Mouse (Mus musculus): ENCODE measurements around the gene Efcab7. TPM values are rescaled to one million over a fixed set of nuclear protein-coding genes. Genes with fewer than 3 reads are reported as not detected.

The Efcab7 gene
- total RNA-seq, 2 experiments from 2014 or later = 5.4 to 9.6 TPM

DNA sequence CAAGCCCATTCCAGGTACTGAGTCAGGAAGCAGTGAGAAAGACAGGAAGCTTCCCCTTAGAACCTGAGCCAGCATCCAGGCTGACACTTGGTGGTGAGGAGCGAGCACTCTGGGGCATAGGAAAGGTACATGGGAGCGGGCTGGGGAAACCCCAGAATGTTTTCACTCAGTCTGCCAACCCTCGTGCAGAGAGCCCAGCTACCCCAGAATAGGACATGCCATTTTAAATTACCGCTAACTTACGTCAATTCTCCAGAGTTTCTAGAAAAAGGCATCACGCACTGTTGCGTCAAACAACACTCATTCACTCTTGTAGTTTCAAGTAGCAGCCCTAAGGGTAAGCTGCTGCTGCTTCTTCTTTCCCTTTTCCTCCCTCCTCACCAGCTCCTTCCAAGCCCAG lies 116.0 kb downstream of the Efcab7 start:
- no peak for DNase-seq

DNA sequence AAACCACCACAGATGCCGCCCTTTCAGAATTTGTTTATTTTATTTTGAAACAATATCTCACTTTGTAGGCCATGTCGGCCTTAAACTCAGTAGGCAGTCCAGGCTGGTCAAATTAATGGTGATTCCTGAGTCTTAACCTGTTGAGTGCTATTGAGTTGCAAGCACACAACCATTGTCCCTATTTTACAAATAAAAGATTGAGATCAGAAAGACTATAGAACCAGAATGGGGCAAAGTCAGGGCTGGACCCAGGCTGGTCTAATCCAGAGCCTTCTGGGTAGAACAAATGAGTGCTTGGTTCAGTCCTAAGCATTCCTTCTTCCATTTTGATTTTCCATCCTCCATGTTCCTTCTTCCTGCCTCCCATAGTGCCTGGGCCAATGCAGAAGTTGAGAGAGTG lies 117.5 kb downstream of the Efcab7 start:
- no peak for DNase-seq

DNA sequence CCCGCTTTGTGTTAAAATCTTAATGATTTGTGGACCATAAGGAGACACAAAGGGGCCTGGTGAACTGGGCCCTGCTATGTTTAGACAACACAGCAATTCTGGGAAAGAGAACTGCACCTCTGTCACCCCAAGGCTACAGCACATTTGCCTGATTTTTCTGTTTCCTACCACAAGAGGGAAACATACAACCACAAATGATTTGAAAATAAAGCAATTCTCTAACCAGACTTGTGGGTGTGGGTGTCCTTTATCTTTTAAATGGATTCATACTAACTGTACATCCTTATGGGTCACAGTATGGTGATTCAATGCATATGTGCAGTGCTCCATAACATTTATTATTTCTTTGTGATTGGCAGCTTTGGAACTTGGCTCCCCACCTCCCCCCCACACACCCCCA lies 118.2 kb downstream of the Efcab7 start:
- DNase-seq = no peak

DNA sequence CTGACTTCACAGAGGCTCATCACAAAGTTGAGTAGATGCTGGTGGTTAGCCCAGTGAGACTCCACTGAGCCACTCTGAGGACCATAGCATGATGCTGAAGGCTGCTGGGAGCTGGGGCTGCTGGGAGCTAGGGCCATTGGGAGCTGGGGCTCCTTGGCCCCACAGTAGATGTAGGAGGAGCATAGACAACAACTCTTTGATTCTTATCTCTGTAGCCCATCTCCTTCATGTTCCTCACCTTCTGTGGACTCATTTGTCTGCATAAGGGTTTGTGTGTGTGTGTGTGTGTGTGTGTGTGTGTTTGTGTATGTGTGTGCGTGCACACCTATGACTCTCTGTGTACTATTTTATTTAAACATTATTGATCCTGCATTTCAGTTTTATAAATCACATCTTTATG lies 118.9 kb downstream of the Efcab7 start:
- DNase-seq = no peak

DNA sequence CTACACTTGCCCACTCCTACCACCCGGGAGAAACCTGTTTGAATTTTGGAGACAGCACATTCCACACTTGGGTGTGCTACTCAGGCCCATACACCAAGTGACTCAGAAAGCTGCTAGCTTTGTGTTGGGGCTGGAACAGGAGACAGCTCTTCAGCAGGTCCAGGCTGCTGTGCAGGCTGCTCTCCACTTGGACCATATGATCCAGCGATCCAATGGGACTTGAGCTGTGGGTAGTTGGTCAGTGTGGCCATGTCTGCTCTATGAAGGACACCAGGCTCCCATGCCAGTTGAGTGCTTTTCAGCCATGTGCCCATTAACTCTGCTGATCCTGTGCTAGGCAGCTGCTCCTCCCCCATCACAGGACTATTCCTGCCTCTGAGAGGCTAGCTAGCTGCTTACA lies 124.9 kb downstream of the Efcab7 start:
- no peak for DNase-seq

DNA sequence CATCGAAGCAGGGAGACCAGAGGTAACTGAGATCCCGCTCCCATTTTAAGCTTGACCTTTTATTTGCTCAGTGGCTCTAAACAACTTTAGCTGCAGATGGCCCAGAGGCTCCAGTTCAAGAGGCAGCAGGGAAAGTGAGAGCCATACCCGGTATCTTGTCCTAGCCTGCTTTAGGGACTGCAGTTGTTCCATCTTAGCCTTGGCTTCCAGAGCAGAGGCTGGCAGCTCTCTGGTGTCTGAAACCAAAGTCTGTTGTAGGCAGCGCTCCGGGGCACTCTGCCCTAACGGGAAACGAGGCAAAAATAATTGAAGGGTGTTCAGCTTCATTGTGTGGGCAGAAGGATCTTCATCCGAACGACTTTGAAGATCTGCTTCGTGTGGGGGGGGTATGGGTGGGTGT lies 126.4 kb downstream of the Efcab7 start:
- DNase-seq = no peak

DNA sequence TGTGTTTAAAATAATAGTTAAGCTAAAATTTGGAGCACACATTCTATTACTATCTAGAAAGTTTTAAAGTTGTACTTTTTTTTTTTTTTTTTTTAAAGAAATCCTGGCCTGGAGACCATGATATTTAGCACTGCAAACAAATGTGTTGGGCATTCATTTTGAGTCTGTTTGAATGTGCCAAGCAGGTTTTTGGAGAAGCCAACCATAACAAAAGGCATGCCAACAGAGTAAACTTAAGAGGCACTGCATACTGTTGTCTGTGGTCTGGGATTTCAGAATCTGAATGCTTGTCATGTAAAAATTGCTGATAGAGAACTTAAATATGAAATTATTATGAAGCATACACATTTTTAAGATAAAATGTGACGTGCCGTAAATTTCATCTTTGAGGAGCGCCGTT lies 128.2 kb downstream of the Efcab7 start:
- DNase-seq = no peak

DNA sequence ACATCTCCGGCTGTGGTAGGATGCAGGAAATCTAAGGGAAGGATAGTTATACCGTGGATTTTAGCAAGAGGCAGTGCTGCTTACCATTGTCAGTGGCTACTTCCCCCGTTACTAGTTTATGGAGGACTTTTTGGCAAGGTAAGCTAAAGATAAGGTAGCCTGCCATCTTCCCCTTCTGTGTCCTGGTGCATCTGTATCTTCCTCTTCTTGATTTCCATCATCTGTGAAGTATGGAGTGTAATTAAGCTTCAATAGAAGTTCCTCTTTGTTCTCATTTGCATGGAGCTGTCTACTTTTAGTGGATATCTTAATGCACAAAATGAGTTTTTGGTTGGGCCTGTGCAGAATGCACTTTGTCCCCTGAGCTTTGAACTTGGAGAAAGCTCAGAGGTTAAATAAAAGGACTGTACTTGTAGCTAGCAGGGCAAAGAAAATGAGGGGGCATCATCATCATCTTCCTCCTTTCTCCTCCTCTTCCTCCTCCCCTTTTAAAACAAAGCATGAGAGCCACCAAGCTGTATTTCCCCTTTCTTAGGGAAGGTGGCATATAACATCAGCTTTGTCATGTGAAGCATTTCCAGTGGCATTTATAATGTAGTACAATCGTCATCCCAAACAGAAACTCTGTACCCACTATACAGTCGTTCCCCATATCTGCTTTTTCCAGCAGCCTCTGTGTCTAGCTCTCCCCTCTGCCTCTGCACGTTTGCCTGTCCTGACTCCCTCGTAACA lies 129.3 kb downstream of the Efcab7 start:
- DNase-seq = no peak

DNA sequence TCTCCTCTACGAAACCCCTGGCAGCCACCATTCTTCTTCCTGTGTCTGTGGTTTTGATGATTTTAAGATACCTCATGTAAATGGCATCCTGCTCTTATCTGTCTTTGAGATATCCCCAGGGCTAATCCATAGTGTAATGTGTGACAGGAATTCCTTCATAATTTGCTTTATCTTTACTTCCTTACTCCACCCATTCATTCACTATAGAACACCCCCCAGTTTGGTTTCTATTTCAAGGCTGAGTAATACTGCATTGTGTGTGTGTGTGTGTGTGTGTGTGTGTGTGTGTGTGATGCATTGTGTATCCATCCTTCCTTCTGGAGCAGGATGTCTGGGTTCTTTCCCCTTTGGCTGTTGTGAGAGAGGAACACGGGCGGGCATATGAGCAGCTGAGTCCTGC lies 130.3 kb downstream of the Efcab7 start:
- DNase-seq = no peak

Other genes starting within 250 kb of the Efcab7 start
- gene Foxd3, start 172.9 kb upstream of the Efcab7 start, total RNA-seq (2021) = not detected
- gene Alg6, start 113.5 kb upstream of the Efcab7 start, total RNA-seq (2021) = 10 to 100 TPM in 1 of 2 experiments, 1 to 10 TPM in 1; 9.8 to 11.0 TPM
- 10 to 100 TPM; 58.6 to 62.7 TPM for gene Pgm1, start 100.2 kb downstream of the Efcab7 start, total RNA-seq (2021)
- 1 to 10 TPM; 4.4 to 6.0 TPM for gene Itgb3bp, start 100.6 kb downstream of the Efcab7 start, total RNA-seq (2021)